Mouse (Mus musculus): ENCODE data around the gene Fyn.

Gene Fyn

GRCm38 (mm10) chr10:39392900-39393483, 24.3 kb downstream of the Fyn start:
- TF ChIP-seq GATA4 (IDR thresholded peaks at IDR 0.05; ENCODE audit: insufficient replicate concordance, low read length) = no peak

DNA sequence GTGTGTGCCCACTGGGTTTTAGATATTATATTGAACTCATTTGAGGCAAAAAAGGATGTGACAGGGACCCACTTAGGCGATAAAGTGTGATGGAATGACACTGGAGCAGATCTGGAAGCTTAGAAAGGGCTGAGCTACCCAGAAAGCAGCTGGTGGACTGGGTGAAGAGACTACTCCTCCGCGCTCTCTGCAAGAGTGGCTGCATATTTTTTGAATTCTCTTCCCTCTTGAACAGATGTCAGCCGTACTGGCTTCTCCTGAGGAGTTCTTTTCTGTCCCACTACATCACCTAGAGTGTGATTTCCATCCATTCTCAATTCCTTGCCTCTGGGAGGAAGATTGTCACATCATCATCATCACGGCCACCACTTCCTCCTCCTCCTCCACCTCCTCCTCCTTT, 26.9 kb downstream of the Fyn start:
- no peak for TF ChIP-seq GATA4 (IDR thresholded peaks at IDR 0.05; ENCODE audit: insufficient replicate concordance, low read length)

- TF ChIP-seq GATA4 (IDR thresholded peaks at IDR 0.05; ENCODE audit: insufficient replicate concordance, low read length) = no peak
These were observed 30.3 kb downstream of the Fyn start for GRCm38 (mm10) chr10:39398924-39399323.

GRCm38 (mm10) chr10:39400155-39400554, 31.5 kb downstream of the Fyn start:
- no peak for TF ChIP-seq GATA4 (IDR thresholded peaks at IDR 0.05; ENCODE audit: insufficient replicate concordance, low read length)

DNA sequence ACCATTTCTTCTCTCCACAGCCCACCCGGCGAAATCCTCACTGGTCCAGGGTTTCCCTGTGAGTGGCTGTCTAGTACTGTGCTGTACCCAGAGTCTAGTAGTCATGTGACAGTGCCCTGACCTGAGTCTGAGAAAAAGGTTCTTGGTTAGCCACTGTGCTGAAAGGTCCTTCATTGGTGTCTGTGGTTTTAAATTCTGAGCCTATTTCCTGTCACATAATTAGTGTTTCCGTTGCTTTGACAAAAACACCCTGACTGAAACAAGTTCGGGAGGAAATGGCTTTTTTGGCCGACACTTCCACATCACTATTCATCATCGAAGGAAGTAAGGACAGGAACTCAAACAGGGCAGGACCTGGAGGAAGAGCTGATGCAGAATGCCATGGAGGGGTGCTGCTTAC, 33.8 kb downstream of the Fyn start:
- no peak for TF ChIP-seq GATA4 (IDR thresholded peaks at IDR 0.05; ENCODE audit: insufficient replicate concordance, low read length)

DNA sequence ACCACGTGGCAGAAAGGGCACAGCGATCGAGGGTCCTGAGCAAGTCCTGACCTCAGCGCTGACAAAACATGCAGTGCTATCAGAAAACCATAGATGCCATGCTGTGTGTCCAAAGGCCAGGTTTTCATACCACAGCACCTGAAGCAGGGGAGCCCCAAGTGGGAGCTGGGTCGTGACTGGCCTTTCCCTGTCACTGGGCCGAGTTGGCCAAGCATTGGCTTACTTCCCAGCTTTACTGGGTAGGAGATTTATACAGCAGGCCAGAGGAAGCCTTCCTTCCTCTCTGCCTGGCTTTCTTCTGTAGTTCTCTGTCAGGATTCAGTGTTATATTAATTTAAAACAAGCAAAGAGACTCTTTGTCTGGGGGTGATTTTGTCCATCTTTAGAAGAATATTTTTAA, 35.1 kb downstream of the Fyn start:
- TF ChIP-seq GATA4 (IDR thresholded peaks at IDR 0.05; ENCODE audit: insufficient replicate concordance, low read length) = no peak

DNA sequence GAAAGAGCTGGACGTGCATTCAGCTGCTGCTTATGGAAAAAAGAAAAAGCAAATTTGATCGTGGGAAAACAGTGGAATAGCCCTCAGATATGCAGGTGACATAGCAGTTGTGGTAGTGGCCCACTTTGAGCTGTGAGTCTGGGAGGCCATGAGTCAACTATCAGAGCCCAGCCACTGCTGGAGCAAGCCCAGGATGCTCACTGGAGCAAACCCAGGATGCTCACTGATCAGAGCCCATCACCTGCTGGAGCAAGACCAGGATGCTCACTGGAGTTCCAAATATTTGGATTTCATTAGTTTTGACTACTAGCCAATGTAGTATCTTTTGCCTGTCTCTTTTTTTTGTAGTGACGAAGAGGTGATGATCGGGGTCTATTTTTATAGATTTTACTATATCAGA, 35.5 kb downstream of the Fyn start:
- no peak for TF ChIP-seq GATA4 (IDR thresholded peaks at IDR 0.05; ENCODE audit: insufficient replicate concordance, low read length)

DNA sequence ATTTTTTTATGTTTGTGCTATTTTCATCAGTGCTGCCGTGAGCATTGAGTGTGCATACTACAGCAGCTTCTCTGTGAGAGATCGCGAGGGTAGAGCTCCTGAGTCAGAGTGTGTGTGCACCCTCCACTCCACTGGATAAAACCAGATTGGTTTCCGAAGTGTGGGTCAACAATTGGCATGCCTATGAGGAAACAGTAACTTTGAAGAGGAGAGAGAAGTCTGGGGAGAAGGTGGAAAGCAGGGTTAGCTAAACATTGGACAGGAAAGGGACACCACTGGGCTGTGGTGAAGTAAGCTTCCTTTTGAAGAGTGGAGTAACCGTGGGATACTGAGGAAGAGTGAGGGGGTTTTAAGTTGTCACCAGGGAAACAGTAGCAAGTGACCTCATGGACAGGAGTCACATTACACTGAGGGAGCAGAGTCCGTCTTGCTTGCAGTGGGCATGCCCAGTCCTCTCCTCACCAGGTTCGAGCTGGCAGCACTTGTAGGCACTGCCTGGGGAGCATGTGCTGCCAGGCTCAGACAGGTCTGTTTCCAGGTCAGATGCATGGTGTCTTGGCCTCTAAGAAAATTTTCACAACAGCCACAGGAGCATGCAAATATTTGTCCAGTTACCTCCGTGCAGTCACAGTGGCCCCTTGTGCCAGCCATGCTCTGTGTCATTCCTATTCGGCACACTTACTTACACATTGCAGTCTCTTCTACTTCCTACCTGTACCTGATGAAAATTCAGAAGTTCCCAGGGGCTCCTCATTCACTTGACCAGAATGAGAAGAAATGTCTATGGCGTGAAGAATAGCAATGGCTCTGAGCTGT, 37.5 kb downstream of the Fyn start:
- TF ChIP-seq GATA4 (IDR thresholded peaks at IDR 0.05; ENCODE audit: insufficient replicate concordance, low read length) = no peak

GRCm38 (mm10) chr10:39406798-39407189, 38.1 kb downstream of the Fyn start:
- TF ChIP-seq GATA4 (IDR thresholded peaks at IDR 0.05; ENCODE audit: insufficient replicate concordance, low read length) = no peak

GRCm38 (mm10) chr10:39407553-39407952, 38.9 kb downstream of the Fyn start:
- TF ChIP-seq GATA4 (IDR thresholded peaks at IDR 0.05; ENCODE audit: insufficient replicate concordance, low read length) = no peak

- no peak for TF ChIP-seq GATA4 (IDR thresholded peaks at IDR 0.05; ENCODE audit: insufficient replicate concordance, low read length)
These were observed 40.9 kb downstream of the Fyn start for GRCm38 (mm10) chr10:39409602-39410001.

- TF ChIP-seq GATA4 (IDR thresholded peaks at IDR 0.05; ENCODE audit: insufficient replicate concordance, low read length) = no peak
These were observed 41.5 kb downstream of the Fyn start for GRCm38 (mm10) chr10:39410151-39410649.

- TF ChIP-seq GATA4 (IDR thresholded peaks at IDR 0.05; ENCODE audit: insufficient replicate concordance, low read length) = no peak
These were observed 43.4 kb downstream of the Fyn start for GRCm38 (mm10) chr10:39411857-39412559.

DNA sequence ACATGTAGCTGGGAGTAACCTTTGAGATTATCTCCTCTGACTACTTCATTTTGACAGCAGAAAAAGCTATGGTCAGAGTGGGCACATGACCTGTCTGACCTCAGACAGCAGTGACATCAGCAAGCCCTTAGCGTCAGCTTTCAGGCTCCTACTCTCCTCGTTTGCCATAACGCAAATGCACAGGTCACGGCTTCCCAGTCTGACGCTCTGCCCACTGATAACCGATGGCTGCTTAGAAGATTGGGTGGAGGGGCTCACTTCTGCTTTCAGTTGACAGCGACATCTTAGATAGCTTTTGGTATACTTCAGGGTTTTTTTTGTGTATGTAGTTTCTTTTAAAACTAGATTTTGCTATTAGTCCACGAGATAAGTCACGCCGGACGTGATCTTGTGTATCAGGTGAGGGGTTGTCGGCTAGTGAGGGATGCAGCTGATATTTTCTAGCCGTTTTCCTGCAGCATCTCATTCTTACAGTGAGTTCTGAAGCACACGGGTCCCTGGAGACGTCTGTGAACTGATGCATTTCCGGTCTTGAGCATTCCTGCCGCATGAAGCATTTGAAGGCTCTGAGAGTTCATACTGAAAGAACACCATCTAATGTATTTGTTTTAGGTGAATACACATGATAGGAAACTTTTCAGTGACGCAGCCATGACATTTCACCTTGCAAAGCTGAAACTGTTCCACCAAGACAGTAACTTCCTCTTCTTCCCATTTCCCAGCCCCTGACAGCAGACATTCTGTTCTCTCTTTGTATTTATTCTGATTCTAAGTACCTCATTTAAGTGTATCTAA, 44.4 kb downstream of the Fyn start:
- TF ChIP-seq GATA4 (IDR thresholded peaks at IDR 0.05; ENCODE audit: insufficient replicate concordance, low read length) = no peak

GRCm38 (mm10) chr10:39414068-39414467, 45.4 kb downstream of the Fyn start:
- TF ChIP-seq GATA4 (IDR thresholded peaks at IDR 0.05; ENCODE audit: insufficient replicate concordance, low read length) = no peak
